Mouse (Mus musculus) small intestine, adult 2 months (tissue): ENCODE results near the gene Tasp1.

ENCODE experiments used
- CTCF ChIP-seq: fragments of 200-500 bp; IDR thresholded peaks from 2 replicates; pipeline ENCODE4 v1.5.1; 2012; ENCODE audit warnings: low read depth, mild to moderate bottlenecking, control low read depth, inconsistent platforms, low read length, moderate library complexity, mixed read lengths; ENCODE audit not compliant: insufficient replicate concordance, insufficient read length; ENCODE audit errors: extremely low read depth
- POLR2A ChIP-seq: fragments of 200-500 bp; IDR thresholded peaks from 2 replicates; pipeline ENCODE4 v1.6.1; 2012; ENCODE audit warnings: low read depth, mild to moderate bottlenecking, control low read depth, inconsistent platforms, low read length, moderate library complexity

DNA sequence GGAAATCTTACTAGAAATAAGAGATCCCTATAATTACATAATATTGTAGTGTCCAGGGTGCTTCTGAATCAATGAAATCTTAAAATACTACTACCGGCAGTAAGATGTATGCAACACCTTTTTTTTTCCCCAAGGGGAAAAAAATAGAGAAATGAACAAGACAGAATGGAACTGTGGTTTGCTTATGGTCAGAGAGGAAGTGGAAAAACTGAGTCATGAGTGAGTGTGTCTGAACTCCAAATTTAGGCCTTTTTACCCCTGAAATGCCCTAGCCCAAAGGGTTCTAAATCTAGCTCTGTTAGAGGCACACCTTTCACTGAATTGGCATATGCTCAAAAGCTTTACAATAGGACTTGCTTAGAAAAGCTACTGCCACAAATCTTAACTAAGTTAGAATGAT is 225.2 kb downstream of the Tasp1 start:
- TF ChIP-seq POLR2A = no peak
- TF ChIP-seq CTCF = no peak
